Mouse (Mus musculus) lung, embryonic 16.5 days (tissue): ENCODE data around the gene Elfn2. TPM values are rescaled to one million over a fixed set of nuclear protein-coding genes. Genes with fewer than 3 reads are reported as not detected.

ENCODE experiments used
- ATAC-seq: fragments of 200-750 bp; cut with Nextera tagmentation; 2 replicates; pipeline ENCODE4 v1.8.0; 2017; ENCODE audit warnings: low read depth, mild to moderate bottlenecking, moderate library complexity
- H3K27ac ChIP-seq: fragments of 300-500 bp; sonication (generic); 2 replicates; pipeline ENCODE4 v1.5.1; 2014; ENCODE audit warnings: mild to moderate bottlenecking, control low read depth, low read length
- H3K27me3 ChIP-seq: fragments of 300-500 bp; sonication (generic); 2 replicates; pipeline ENCODE4 v1.6.1; 2014; ENCODE audit warnings: low read depth, low read length, mixed read lengths; ENCODE audit not compliant: control insufficient read depth, insufficient read depth
- H3K36me3 ChIP-seq: fragments of 300-500 bp; sonication (generic); 2 replicates; pipeline ENCODE4 v1.6.1; 2014; ENCODE audit warnings: low read length; ENCODE audit not compliant: control insufficient read depth, insufficient read depth
- H3K4me1 ChIP-seq: fragments of 300-500 bp; sonication (generic); replicated peaks from 2 replicates; pipeline ENCODE4 v1.6.1; 2014; ENCODE audit warnings: low read length, mixed read lengths; ENCODE audit not compliant: control insufficient read depth, insufficient read depth
- H3K4me2 ChIP-seq: fragments of 300-500 bp; sonication (generic); 2 replicates; pipeline ENCODE4 v1.6.1; 2014; ENCODE audit warnings: low read depth, low read length, control low read depth
- H3K4me3 ChIP-seq: fragments of 300-500 bp; sonication (generic); 2 replicates; pipeline ENCODE4 v1.5.1; 2014; ENCODE audit warnings: mild to moderate bottlenecking, low read length, control low read depth
- H3K9ac ChIP-seq: fragments of 300-500 bp; sonication (generic); 2 replicates; pipeline ENCODE4 v1.6.1; 2014; ENCODE audit warnings: low read length, control low read depth
- H3K9me3 ChIP-seq: fragments of 300-500 bp; sonication (generic); 2 replicates; pipeline ENCODE4 v1.6.1; 2016; ENCODE audit warnings: low read length; ENCODE audit not compliant: control insufficient read depth
- WGBS: fragments of 180-500 bp; shearing (Covaris S2); extraction: QIAGEN DNeasy Blood & Tissue Kit; methylation state at CpG from one replicate; pipeline ENCODE4 v1.1.7; 2014; 5-methylcytosine and 5-hydroxymethylcytosine counted together
- polyA plus RNA-seq: library from polyadenylated mRNA; unstranded; fragments of >200 nt; fragmentation: Nextera tagmentation; extraction: Ambion mirVana; gene quantifications from 2 replicates; pipeline ENCODE4 v1.2.1, GENCODE M21; 2015

Gene Elfn2
- polyA plus RNA-seq, 1 experiment from 2014 or later: 0.15 TPM

DNA sequence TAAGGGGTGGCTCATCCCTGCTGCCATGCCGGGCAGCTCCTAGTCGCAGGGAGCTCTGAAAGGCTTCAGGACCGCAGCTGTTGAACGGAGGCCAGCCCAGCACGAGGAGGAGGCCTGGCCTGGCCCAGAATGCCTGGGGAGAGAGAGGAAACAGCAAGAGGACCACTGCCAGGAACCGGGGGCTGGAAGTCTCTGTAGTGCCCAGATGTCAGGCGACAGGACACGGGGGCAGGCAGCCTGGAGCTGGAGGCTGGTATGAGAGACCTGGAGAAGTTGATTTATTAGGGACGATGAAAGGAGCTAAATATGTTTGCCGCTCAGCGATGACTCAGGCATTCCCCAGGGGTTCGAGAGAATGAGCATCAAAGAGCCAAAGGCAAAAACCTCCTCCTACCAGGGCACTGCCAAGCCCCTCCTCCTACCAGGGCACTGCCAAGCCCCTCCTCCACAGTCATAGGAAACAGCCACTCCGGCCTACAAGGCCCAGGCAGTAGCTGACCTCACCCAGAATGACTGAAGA is 94.1 kb downstream of the Elfn2 start:
- Histone ChIP-seq H3K27ac (peak overlapping the region; percentile 38; the same call in 1 of the 2 replicates), H3K9ac (no peak overlapping the region), H3K27me3 (no peaks in the 10 kb centered on the region), H3K4me1 (peaks cover 15% of the 10 kb centered on the region; the same call in 1 of the 2 replicates), H3K4me3 (no peak overlapping the region), H3K4me2 (no peak overlapping the region), H3K36me3 (no peaks in the 10 kb centered on the region), H3K9me3 (no peaks in the 10 kb centered on the region)
- peak; percentile 91 for ATAC-seq
- WGBS: 23% methylated on average over 13 of the region's 13 CpGs

DNA sequence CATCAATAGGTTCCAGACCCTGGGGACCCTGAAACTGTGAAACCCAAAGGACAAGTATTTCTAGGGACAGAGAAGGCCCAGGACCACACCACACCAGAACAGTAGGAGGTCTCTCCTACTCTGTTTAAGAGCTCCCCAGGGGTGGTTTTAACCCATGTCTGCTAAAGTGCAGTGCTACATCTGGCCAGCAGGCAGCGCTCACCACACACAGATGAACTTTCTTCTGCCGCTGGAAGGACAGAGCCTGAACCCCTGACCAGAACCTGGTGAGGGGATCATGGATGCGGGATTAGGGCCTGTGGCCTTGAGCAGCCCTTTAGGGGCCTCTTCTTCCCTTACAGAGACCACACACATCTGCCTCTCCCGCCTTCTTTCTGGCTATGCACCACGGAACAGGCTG is 95.1 kb downstream of the Elfn2 start:
- Histone ChIP-seq H3K9ac (no peak overlapping the region), H3K27ac (no peak overlapping the region), H3K4me1 (peaks cover 15% of the 10 kb centered on the region; the same call in 1 of the 2 replicates), H3K4me2 (no peak overlapping the region), H3K27me3 (no peaks in the 10 kb centered on the region), H3K36me3 (no peaks in the 10 kb centered on the region), H3K4me3 (no peak overlapping the region), H3K9me3 (no peaks in the 10 kb centered on the region)
- no peak for ATAC-seq
- WGBS: 11% methylated on average over 5 of the region's 5 CpGs

Other genes with a start within 250 kb of the Elfn2 start
- 0.39 and 1.2 TPM in 2 replicates for gene Il2rb, start 223.5 kb downstream of the Elfn2 start, polyA plus RNA-seq
- 38.1 and 39.5 TPM in 2 replicates for gene C1qtnf6, start 187.4 kb downstream of the Elfn2 start, polyA plus RNA-seq
- 0.05 TPM in 1 of 2 replicates, not detected in the other for gene Sstr3, start 174.1 kb downstream of the Elfn2 start, polyA plus RNA-seq
- gene Rac2, start 146.0 kb downstream of the Elfn2 start, polyA plus RNA-seq: 23.4 and 39.3 TPM in 2 replicates
- gene Cyth4, start 121.7 kb downstream of the Elfn2 start, polyA plus RNA-seq: 11.1 and 11.8 TPM in 2 replicates
- gene Mfng, start 54.7 kb upstream of the Elfn2 start, polyA plus RNA-seq: 40.8 and 43.1 TPM in 2 replicates
- gene Card10, start 84.3 kb upstream of the Elfn2 start, polyA plus RNA-seq: 6.1 and 6.2 TPM in 2 replicates
- gene Cdc42ep1, start 123.9 kb upstream of the Elfn2 start, polyA plus RNA-seq: 113 TPM in 2 replicates
- 1.0 and 1.2 TPM in 2 replicates for gene Lgals2, start 136.8 kb upstream of the Elfn2 start, polyA plus RNA-seq
- gene Gga1, start 158.4 kb upstream of the Elfn2 start, polyA plus RNA-seq: 58.3 and 63.1 TPM in 2 replicates
- gene Gm49510, start 180.9 kb upstream of the Elfn2 start, polyA plus RNA-seq: 0.16 and 0.59 TPM in 2 replicates
- 37.3 and 41.8 TPM in 2 replicates for gene Sh3bp1, start 181.0 kb upstream of the Elfn2 start, polyA plus RNA-seq
- 6.8 and 8.0 TPM in 2 replicates for gene Pdxp, start 195.1 kb upstream of the Elfn2 start, polyA plus RNA-seq
- gene Lgals1, start 208.0 kb upstream of the Elfn2 start, polyA plus RNA-seq: 796 and 862 TPM in 2 replicates
- 43.0 and 48.3 TPM in 2 replicates for gene Nol12, start 216.2 kb upstream of the Elfn2 start, polyA plus RNA-seq
- 44.6 and 51.3 TPM in 2 replicates for gene Triobp, start 229.0 kb upstream of the Elfn2 start, polyA plus RNA-seq